Mouse (Mus musculus): ENCODE measurements around the gene Mip. TPM values are rescaled to one million over a fixed set of nuclear protein-coding genes. Genes with fewer than 3 reads are reported as not detected.

Mip gene
- polyA plus RNA-seq, 2 experiments from 2014 or later, result not detected

Other genes with a start within 250 kb of the Mip start
- gene Hsd17b6, start 218.2 kb upstream of the Mip start, polyA plus RNA-seq (2017; shearing (Covaris generic)), result not detected
- gene Prim1, start 210.7 kb upstream of the Mip start, polyA plus RNA-seq (2017; shearing (Covaris generic)), result 10 to 100 TPM; 18.9 to 20.2 TPM
- gene Naca, start 190.3 kb upstream of the Mip start, polyA plus RNA-seq (2017; shearing (Covaris generic)), result 100 to 1,000 TPM; 957 to 1,000 TPM
- 100 to 1,000 TPM; 234 to 353 TPM for gene Ptges3, start 166.9 kb upstream of the Mip start, polyA plus RNA-seq (2017; shearing (Covaris generic))
- gene Atp5b, start 142.6 kb upstream of the Mip start, polyA plus RNA-seq (2017; shearing (Covaris generic)), result 100 to 1,000 TPM; 455 to 512 TPM
- gene Baz2a, start 134.3 kb upstream of the Mip start, polyA plus RNA-seq (2017; shearing (Covaris generic)), result 10 to 100 TPM; 50.9 to 75.4 TPM
- 10 to 100 TPM; 24.9 to 31.7 TPM for gene Rbms2, start 45.5 kb upstream of the Mip start, polyA plus RNA-seq (2017; shearing (Covaris generic))
- gene Gls2, start 31.4 kb upstream of the Mip start, polyA plus RNA-seq (2017; shearing (Covaris generic)), result under 1 TPM in 1 of 2 experiments, not detected in 1; 0.32 TPM
- 10 to 100 TPM; 12.2 to 19.6 TPM for gene Spryd4, start 14.0 kb upstream of the Mip start, polyA plus RNA-seq (2017; shearing (Covaris generic))
- 10 to 100 TPM; 28.0 to 42.5 TPM for gene Timeless, start 6.2 kb downstream of the Mip start, polyA plus RNA-seq (2017; shearing (Covaris generic))
- not detected for gene Apon, start 28.3 kb downstream of the Mip start, polyA plus RNA-seq (2017; shearing (Covaris generic))
- not detected for gene Apof, start 42.8 kb downstream of the Mip start, polyA plus RNA-seq (2017; shearing (Covaris generic))
- gene Stat2, start 44.7 kb downstream of the Mip start, polyA plus RNA-seq (2017; shearing (Covaris generic)), result 10 to 100 TPM; 58.1 to 92.7 TPM
- gene Il23a, start 72.9 kb downstream of the Mip start, polyA plus RNA-seq (2017; shearing (Covaris generic)), result not detected
- 10 to 100 TPM; 24.4 to 48.3 TPM for gene Pan2, start 77.5 kb downstream of the Mip start, polyA plus RNA-seq (2017; shearing (Covaris generic))
- gene Cnpy2, start 96.6 kb downstream of the Mip start, polyA plus RNA-seq (2017; shearing (Covaris generic)), result 100 to 1,000 TPM; 116 to 120 TPM
- gene Cs, start 111.9 kb downstream of the Mip start, polyA plus RNA-seq (2017; shearing (Covaris generic)), result 100 to 1,000 TPM; 124 to 182 TPM
- gene Coq10a, start 143.2 kb downstream of the Mip start, polyA plus RNA-seq (2017; shearing (Covaris generic)), result 10 to 100 TPM; 14.5 to 15.7 TPM
- 1 to 10 TPM; 2.3 to 3.3 TPM for gene Ankrd52, start 151.3 kb downstream of the Mip start, polyA plus RNA-seq (2017; shearing (Covaris generic))
- not detected for gene Slc39a5, start 175.4 kb downstream of the Mip start, polyA plus RNA-seq (2017; shearing (Covaris generic))
- 10 to 100 TPM; 63.3 to 77.5 TPM for gene Nabp2, start 185.7 kb downstream of the Mip start, polyA plus RNA-seq (2017; shearing (Covaris generic))
- gene Rnf41, start 185.8 kb downstream of the Mip start, polyA plus RNA-seq (2017; shearing (Covaris generic)), result 10 to 100 TPM; 28.7 to 51.8 TPM
- 10 to 100 TPM; 45.7 to 62.7 TPM for gene Smarcc2, start 233.4 kb downstream of the Mip start, polyA plus RNA-seq (2017; shearing (Covaris generic))

Data from CD4-positive, CD25-positive, alpha-beta regulatory T cell, adult 4 months (primary cell).